Mouse (Mus musculus): ENCODE measurements around the gene Gm10778. TPM values are rescaled to one million over a fixed set of nuclear protein-coding genes. Genes with fewer than 3 reads are reported as not detected.

Gm10778 gene
- total RNA-seq, 4 experiments from 2014 or later: 1.3 to 2.1 (median 1.5) TPM

Other genes with a start within 250 kb of the Gm10778 start
- 100 to 1,000 TPM; 223 to 267 (median 235) TPM for gene Nfic, start 193.4 kb upstream of the Gm10778 start, total RNA-seq (2022)
- under 1 TPM in 2 of 4 experiments, not detected in 2; 0.05 to 0.31 TPM for gene Celf5, start 166.3 kb upstream of the Gm10778 start, total RNA-seq (2022)
- gene Ncln, start 152.7 kb upstream of the Gm10778 start, total RNA-seq (2022): 10 to 100 TPM; 41.6 to 49.3 (median 43.1) TPM
- 1 to 10 TPM in 1 of 4 experiments, under 1 TPM in 3; 0.27 to 1.0 (median 0.59) TPM for gene S1pr4, start 148.9 kb upstream of the Gm10778 start, total RNA-seq (2022)
- gene Gna15, start 124.8 kb upstream of the Gm10778 start, total RNA-seq (2022): under 1 TPM; 0.19 to 0.80 (median 0.24) TPM
- 10 to 100 TPM; 26.2 to 30.7 (median 28.4) TPM for gene Gna11, start 103.9 kb upstream of the Gm10778 start, total RNA-seq (2022)
- gene Aes, start 89.6 kb upstream of the Gm10778 start, total RNA-seq (2022): 100 to 1,000 TPM; 851 to 988 (median 920) TPM
- gene Tle2, start 74.5 kb upstream of the Gm10778 start, total RNA-seq (2022): 1 to 10 TPM; 3.1 to 4.3 (median 4.0) TPM
- 1 to 10 TPM; 4.1 to 6.9 (median 5.3) TPM for gene Tle6, start 48.0 kb upstream of the Gm10778 start, total RNA-seq (2022)
- gene BC025920, start 42.8 kb upstream of the Gm10778 start, total RNA-seq (2022): 1 to 10 TPM; 2.8 to 3.8 (median 3.0) TPM
- 1 to 10 TPM; 3.1 to 5.4 (median 4.8) TPM for gene Sirt6, start 21.3 kb upstream of the Gm10778 start, total RNA-seq (2022)
- 10 to 100 TPM in 1 of 4 experiments, 1 to 10 TPM in 3; 8.1 to 11.8 (median 9.1) TPM for gene Ankrd24, start 20.5 kb upstream of the Gm10778 start, total RNA-seq (2022)
- 1 to 10 TPM; 4.1 to 5.2 (median 4.8) TPM for gene Zfp433, start 55.8 kb downstream of the Gm10778 start, total RNA-seq (2022)
- under 1 TPM; 0.41 to 0.76 (median 0.54) TPM for gene Gm3055, start 122.1 kb downstream of the Gm10778 start, total RNA-seq (2022)
- gene Gm4767, start 163.1 kb downstream of the Gm10778 start, total RNA-seq (2022): 1 to 10 TPM in 2 of 4 experiments, under 1 TPM in 2; 0.46 to 2.2 (median 1.4) TPM
- gene Gm32687, start 214.9 kb downstream of the Gm10778 start, total RNA-seq (2022): 1 to 10 TPM; 1.1 to 2.7 (median 1.9) TPM

All from gastrocnemius, adult 8-10 months (tissue).